Mouse (Mus musculus) bone marrow macrophage, adult 2 months (primary cell): ENCODE results near the gene Yy1.

ENCODE experiments used
- CTCF ChIP-seq: IDR thresholded peaks from 2 replicates; pipeline ENCODE4 v1.5.1; 2012; ENCODE audit warnings: low read depth, mild to moderate bottlenecking, low read length, moderate library complexity
- POLR2A ChIP-seq: IDR thresholded peaks from 2 replicates; pipeline ENCODE4 v1.6.1; 2012; ENCODE audit warnings: mild to moderate bottlenecking, low read depth, low read length, borderline replicate concordance

DNA sequence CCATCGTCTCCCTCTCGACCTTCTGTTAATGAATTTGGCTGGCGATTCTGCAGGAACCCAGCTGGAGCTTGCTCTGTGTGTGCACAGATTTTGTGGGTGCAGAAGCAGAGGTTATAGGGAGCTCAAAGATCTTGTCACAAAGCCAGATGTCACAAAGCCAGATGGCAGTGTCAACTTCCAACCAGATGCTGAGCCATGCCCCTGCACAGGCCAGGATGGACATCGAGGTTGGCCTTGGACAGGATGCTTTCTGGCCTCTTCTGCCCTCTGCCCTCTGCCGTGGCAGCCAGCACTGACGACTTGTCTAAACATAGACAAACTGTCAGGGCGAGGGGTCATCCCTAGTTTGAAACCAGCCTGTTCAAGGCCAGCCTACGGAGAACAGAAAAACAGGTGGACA lies 57.4 kb downstream of the Yy1 start:
- TF ChIP-seq POLR2A: no peak
- TF ChIP-seq CTCF: no peak
